Mouse (Mus musculus): ENCODE results near the gene Sgca. TPM values are rescaled to one million over a fixed set of nuclear protein-coding genes. Genes with fewer than 3 reads are reported as not detected.

Sgca gene
- not detected for polyA plus RNA-seq (2017; shearing (Covaris generic))

DNA sequence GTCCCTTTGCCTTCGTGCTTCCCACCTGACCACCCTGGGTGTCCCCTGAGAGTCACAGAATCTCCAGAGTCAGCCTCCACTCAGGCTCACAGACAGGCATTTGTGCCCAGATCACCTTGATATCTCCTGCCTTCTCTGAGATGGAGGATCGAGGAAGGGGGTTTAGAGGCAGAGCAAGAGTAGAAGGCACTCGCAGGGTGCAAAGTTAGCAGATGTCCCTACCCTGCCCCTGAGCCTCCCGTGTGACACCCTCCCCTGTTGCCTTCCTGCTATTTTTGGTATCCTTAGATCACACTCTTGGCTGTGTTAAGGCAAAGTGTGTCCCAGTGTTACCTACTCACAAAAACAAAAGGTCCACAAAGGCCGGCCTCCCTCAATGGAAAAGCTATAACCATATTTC, at the start of gene Sgca:
TSS of gene Sgca (minus strand) at position 129 of the 400 bp plus-strand sequence.

GRCm38 (mm10) chr11:95009629-95010014, 33.5 kb upstream of the Sgca start, which contains the start of gene Samd14:
TSS of gene Samd14 (plus strand) at chr11:95009879.

DNA sequence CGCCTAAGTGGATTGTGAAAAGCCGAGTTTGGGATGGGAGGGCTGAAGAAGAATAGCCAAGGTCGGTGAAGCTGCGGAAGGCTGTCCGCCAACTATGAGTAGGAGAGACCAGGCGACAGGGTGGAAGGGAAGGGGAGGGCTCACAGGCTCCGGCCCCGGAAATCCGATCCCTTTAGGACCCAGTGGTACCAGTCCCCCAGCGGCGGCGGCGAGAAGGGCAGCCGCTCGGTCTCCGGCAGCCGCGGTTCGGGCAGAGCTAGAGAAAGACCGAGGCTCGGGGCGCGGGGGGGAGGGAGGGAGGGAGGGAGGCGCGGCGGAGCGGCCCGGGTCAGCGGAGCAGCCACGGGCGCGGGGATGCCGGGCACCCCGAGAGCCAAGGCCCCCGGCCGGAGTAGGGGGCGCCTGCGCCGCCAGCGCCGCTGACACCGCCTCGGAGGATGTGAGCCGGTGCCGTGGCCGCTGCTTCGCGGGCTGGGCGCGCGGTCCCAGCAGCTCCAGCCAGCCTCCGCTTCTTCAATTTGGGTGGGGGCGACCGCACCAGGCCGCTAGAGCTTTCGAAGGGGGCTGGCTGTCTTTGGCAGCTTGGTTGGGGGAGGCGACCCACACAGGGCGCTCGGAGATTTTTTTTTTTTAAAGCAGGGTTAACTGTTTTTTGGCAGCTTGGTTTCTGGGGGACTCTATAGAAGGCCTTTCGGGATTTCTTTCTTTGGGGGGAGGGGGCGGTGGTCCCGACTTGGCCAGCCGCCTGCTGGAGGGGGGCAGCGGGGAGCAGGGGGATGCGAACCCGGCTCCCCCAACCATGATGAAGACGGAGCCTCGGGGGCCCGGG, 14.8 kb upstream of the Sgca start, which contains the start of gene Ppp1r9b:
TSS of gene Ppp1r9b (plus strand) at position 287 of the 829 bp plus-strand sequence.

DNA sequence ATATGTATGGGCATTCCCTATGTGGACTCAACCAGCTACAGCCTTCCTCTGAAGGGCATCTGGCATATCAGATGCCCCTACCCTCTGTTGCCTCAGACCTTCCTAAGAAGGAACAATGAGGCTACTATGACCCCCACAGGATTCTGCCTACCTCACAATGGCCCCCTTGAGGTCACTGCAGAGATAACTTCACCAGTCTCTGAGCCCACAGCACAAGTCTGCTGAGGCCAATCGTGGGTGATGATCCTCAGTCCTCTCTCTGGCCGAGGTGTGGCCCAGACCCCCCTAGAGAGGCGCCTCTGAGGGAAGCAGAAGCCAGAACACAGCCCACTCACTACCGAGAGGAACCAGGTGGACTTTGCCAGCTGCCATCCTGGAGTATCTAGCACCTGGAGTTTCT, 8.7 kb downstream of the Sgca start, which contains the start of gene Hils1:
TSS of gene Hils1 (plus strand) at position 175 of the 400 bp plus-strand sequence.

DNA sequence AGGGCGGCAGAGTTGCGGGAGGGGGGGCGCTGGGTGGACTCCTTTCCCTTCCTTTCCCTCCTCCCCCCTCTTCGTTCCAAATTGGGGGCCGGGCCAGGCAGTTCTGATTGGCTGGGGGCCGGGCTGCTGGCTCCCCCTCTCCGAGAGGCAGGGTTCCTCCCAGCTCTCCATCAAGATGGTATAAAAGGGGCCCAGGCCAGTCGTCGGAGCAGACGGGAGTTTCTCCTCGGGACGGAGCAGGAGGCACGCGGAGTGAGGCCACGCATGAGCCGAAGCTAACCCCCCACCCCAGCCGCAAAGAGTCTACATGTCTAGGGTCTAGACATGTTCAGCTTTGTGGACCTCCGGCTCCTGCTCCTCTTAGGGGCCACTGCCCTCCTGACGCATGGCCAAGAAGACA, 40.1 kb downstream of the Sgca start, which contains the start of gene Col1a1:
TSS of gene Col1a1 (plus strand) at position 180 of the 400 bp plus-strand sequence.

Other genes with a start within 250 kb of the Sgca start
- not detected for gene Cdc34b, start 234.5 kb downstream of the Sgca start, polyA plus RNA-seq (2017; shearing (Covaris generic))
- not detected for gene Tmem92, start 193.6 kb downstream of the Sgca start, polyA plus RNA-seq (2017; shearing (Covaris generic))
- 1.2 TPM for gene Col1a1, start 40.1 kb downstream of the Sgca start, polyA plus RNA-seq (2017; shearing (Covaris generic))
- gene Hils1, start 8.7 kb downstream of the Sgca start, polyA plus RNA-seq (2017; shearing (Covaris generic)), result not detected
- gene Ppp1r9b, start 14.7 kb upstream of the Sgca start, polyA plus RNA-seq (2017; shearing (Covaris generic)), result 12.7 TPM
- 0.95 TPM for gene Samd14, start 33.6 kb upstream of the Sgca start, polyA plus RNA-seq (2017; shearing (Covaris generic))
- gene Pdk2, start 65.0 kb upstream of the Sgca start, polyA plus RNA-seq (2017; shearing (Covaris generic)), result 24.9 TPM
- gene Itga3, start 100.5 kb upstream of the Sgca start, polyA plus RNA-seq (2017; shearing (Covaris generic)), result 1.4 TPM
- not detected for gene Dlx3, start 143.8 kb upstream of the Sgca start, polyA plus RNA-seq (2017; shearing (Covaris generic))
- gene Dlx4, start 169.9 kb upstream of the Sgca start, polyA plus RNA-seq (2017; shearing (Covaris generic)), result not detected

All from inflammation-experienced regulatory T-cells, adult 16 weeks (primary cell).